8 mouse cellular contexts compared by ENCODE assay signal in genomic region chrX:74254888-74255565, GRCm38 (mm10). TPM values are rescaled to one million over a fixed set of nuclear protein-coding genes. Genes with fewer than 3 reads are reported as not detected.
DNase-seq lines count a peak whose midpoint lies in the region; ATAC-seq and TF ChIP-seq lines count a peak whose summit lies in the region.

No protein-coding gene starts in this region.

- H3K9ac ChIP-seq in kidney, postnatal 0 days (ENCODE audit: low read depth, low read length): peak overlapping the region; percentile 71
- H3K9ac ChIP-seq in hindbrain, postnatal 0 days (replicated peaks; ENCODE audit: low read length): peak overlapping the region; percentile 70
- peak overlapping the region; percentile 76 for H3K9ac ChIP-seq in midbrain, embryonic 13.5 days (replicated peaks)

- 23% methylated on average over 31 of the region's 31 CpGs for whole genome bisulfite sequencing in kidney, postnatal 0 days
- WGBS in hindbrain, postnatal 0 days: 37% methylated on average over 31 of the region's 31 CpGs
- 32% methylated on average over 30 of the region's 31 CpGs for WGBS in midbrain, embryonic 13.5 days

- H3K36me3 ChIP-seq in kidney, postnatal 0 days (ENCODE audit: insufficient read depth, low read length): no peaks in the 10 kb centered on the region
- 0 out of 2 replicates have a peak, but pooled peaks cover 7% of the 10 kb centered on the region for H3K36me3 ChIP-seq in hindbrain, postnatal 0 days (ENCODE audit: insufficient read depth, low read length)
- peaks cover 11% of the 10 kb centered on the region; the same call in 1 of the 2 replicates for H3K36me3 ChIP-seq in midbrain, embryonic 13.5 days

- peaks cover 3% of the 10 kb centered on the region; the same call in 1 of the 2 replicates for H3K4me1 ChIP-seq in kidney, postnatal 0 days (replicated peaks; ENCODE audit: insufficient read depth, low read length)
- H3K4me1 ChIP-seq in hindbrain, postnatal 0 days (ENCODE audit: insufficient read depth, low read length): no peaks in the 10 kb centered on the region
- peaks cover 6% of the 10 kb centered on the region for H3K4me1 ChIP-seq in midbrain, embryonic 13.5 days (replicated peaks)

- peak overlapping the region; percentile 74 for H3K4me2 ChIP-seq in kidney, postnatal 0 days (ENCODE audit: low read length)
- H3K4me2 ChIP-seq in hindbrain, postnatal 0 days (ENCODE audit: low read depth, low read length): peak overlapping the region; percentile 64
- H3K4me2 ChIP-seq in midbrain, embryonic 13.5 days (replicated peaks): peak overlapping the region; percentile 75

- peak overlapping the region; percentile 50 for H3K4me3 ChIP-seq in kidney, postnatal 0 days (replicated peaks; ENCODE audit: low read depth, low read length)
- H3K4me3 ChIP-seq in hindbrain, postnatal 0 days (ENCODE audit: low read length): peak overlapping the region; percentile 47
- peak overlapping the region; percentile 55 for H3K4me3 ChIP-seq in midbrain, embryonic 13.5 days (replicated peaks)

- no peak for TF ChIP-seq CTCF in kidney, postnatal 0 days (IDR thresholded peaks at IDR 0.05; ENCODE audit: low read depth)
- no peak for TF ChIP-seq CTCF in hindbrain, postnatal 0 days (IDR thresholded peaks at IDR 0.05; ENCODE audit: low read depth)

- no peak for DNase-seq in kidney, postnatal 0 days (ENCODE audit: low spot score)
- DNase-seq in kidney, postnatal 4 days: no peak
- peak; percentile 19 for DNase-seq in c-Kit-negative CD71-positive TER-119-positive erythroid progenitor cells, embryonic 14.5 days (ENCODE audit: low read depth, low spot score)
- no peak for DNase-seq in hindbrain, postnatal 0 days (ENCODE audit: low spot score)
- DNase-seq in retina, postnatal 1 day: no peak
- DNase-seq in adipocyte (ENCODE audit: low spot score): no peak
- no peak for DNase-seq in adrenal gland, postnatal 14 days

- H3K9me3 ChIP-seq in kidney, postnatal 0 days (replicated peaks; ENCODE audit: low read length): no peaks in the 10 kb centered on the region
- H3K9me3 ChIP-seq in hindbrain, postnatal 0 days (ENCODE audit: low read length): no peaks in the 10 kb centered on the region
- no peaks in the 10 kb centered on the region for H3K9me3 ChIP-seq in midbrain, embryonic 13.5 days

- H3K27ac ChIP-seq in kidney, postnatal 0 days: peak overlapping the region; percentile 86
- H3K27ac ChIP-seq in hindbrain, postnatal 0 days: peak overlapping the region; percentile 91
- H3K27ac ChIP-seq in midbrain, embryonic 13.5 days: peak overlapping the region; percentile 84

- H3K27me3 ChIP-seq in kidney, postnatal 0 days (ENCODE audit: insufficient read depth, low read length): no peaks in the 10 kb centered on the region
- H3K27me3 ChIP-seq in hindbrain, postnatal 0 days (ENCODE audit: insufficient read depth, low read length): no peaks in the 10 kb centered on the region
- H3K27me3 ChIP-seq in midbrain, embryonic 13.5 days: no peaks in the 10 kb centered on the region

- ATAC-seq in kidney, postnatal 0 days (replicated peaks; ENCODE audit: low FRiP score, low read depth): peak; percentile 75
- peak; percentile 13 for ATAC-seq in hindbrain, postnatal 0 days
- peak; percentile 78 for ATAC-seq in midbrain, embryonic 13.5 days

RNA-seq across cellular contexts. Expression of gene Emd, which starts 0.5 kb away (rescaled TPM):
- polyA plus RNA-seq in kidney, postnatal 0 days (2015; fragmentation: Nextera tagmentation; extraction: Ambion mirVana): 19.1 and 20.2 TPM in 2 replicates
- total RNA-seq in hindbrain, postnatal 0 days (2014; rRNA removed): 55.4 and 66.3 TPM in 2 replicates
- polyA plus RNA-seq in hindbrain, postnatal 0 days (2015; fragmentation: Nextera tagmentation; extraction: Ambion mirVana): 15.6 and 18.2 TPM in 2 replicates
- polyA plus RNA-seq in midbrain, embryonic 13.5 days (2015; fragmentation: Nextera tagmentation; extraction: Ambion mirVana): 19.2 and 20.4 TPM in 2 replicates
- total RNA-seq in adrenal gland, postnatal 14 days (2021): 56.8 and 67.7 TPM in 2 replicates

RNA-seq across cellular contexts. Expression of gene Flna, which starts 5.4 kb away (rescaled TPM):
- 185 and 206 TPM in 2 replicates for polyA plus RNA-seq in kidney, postnatal 0 days (2015; fragmentation: Nextera tagmentation; extraction: Ambion mirVana)
- 276 and 324 TPM in 2 replicates for total RNA-seq in hindbrain, postnatal 0 days (2014; rRNA removed)
- 57.2 and 58.6 TPM in 2 replicates for polyA plus RNA-seq in hindbrain, postnatal 0 days (2015; fragmentation: Nextera tagmentation; extraction: Ambion mirVana)
- polyA plus RNA-seq in midbrain, embryonic 13.5 days (2015; fragmentation: Nextera tagmentation; extraction: Ambion mirVana): 102 and 109 TPM in 2 replicates
- 138 and 176 TPM in 2 replicates for total RNA-seq in adrenal gland, postnatal 14 days (2021)

RNA-seq across cellular contexts. Expression of gene Rpl10, which starts 15.6 kb away (rescaled TPM):
- 860 and 883 TPM in 2 replicates for polyA plus RNA-seq in kidney, postnatal 0 days (2015; fragmentation: Nextera tagmentation; extraction: Ambion mirVana)
- 1,531 and 1,618 TPM in 2 replicates for total RNA-seq in hindbrain, postnatal 0 days (2014; rRNA removed)
- polyA plus RNA-seq in hindbrain, postnatal 0 days (2015; fragmentation: Nextera tagmentation; extraction: Ambion mirVana): 375 and 384 TPM in 2 replicates
- polyA plus RNA-seq in midbrain, embryonic 13.5 days (2015; fragmentation: Nextera tagmentation; extraction: Ambion mirVana): 542 and 551 TPM in 2 replicates
- total RNA-seq in adrenal gland, postnatal 14 days (2021): 289 and 296 TPM in 2 replicates

RNA-seq across cellular contexts. Expression of gene Taz, which starts 26.7 kb away (rescaled TPM):
- 90.2 and 91.1 TPM in 2 replicates for polyA plus RNA-seq in kidney, postnatal 0 days (2015; fragmentation: Nextera tagmentation; extraction: Ambion mirVana)
- 51.5 and 81.2 TPM in 2 replicates for total RNA-seq in hindbrain, postnatal 0 days (2014; rRNA removed)
- polyA plus RNA-seq in hindbrain, postnatal 0 days (2015; fragmentation: Nextera tagmentation; extraction: Ambion mirVana): 66.0 and 79.0 TPM in 2 replicates
- polyA plus RNA-seq in midbrain, embryonic 13.5 days (2015; fragmentation: Nextera tagmentation; extraction: Ambion mirVana): 95.3 and 97.2 TPM in 2 replicates
- 61.6 and 72.0 TPM in 2 replicates for total RNA-seq in adrenal gland, postnatal 14 days (2021)

RNA-seq across cellular contexts. Expression of gene Dnase1l1, which starts 27.1 kb away (rescaled TPM):
- polyA plus RNA-seq in kidney, postnatal 0 days (2015; fragmentation: Nextera tagmentation; extraction: Ambion mirVana): 14.1 and 15.0 TPM in 2 replicates
- total RNA-seq in hindbrain, postnatal 0 days (2014; rRNA removed): 3.5 and 3.6 TPM in 2 replicates
- 4.1 and 4.3 TPM in 2 replicates for polyA plus RNA-seq in hindbrain, postnatal 0 days (2015; fragmentation: Nextera tagmentation; extraction: Ambion mirVana)
- polyA plus RNA-seq in midbrain, embryonic 13.5 days (2015; fragmentation: Nextera tagmentation; extraction: Ambion mirVana): 2.8 and 3.0 TPM in 2 replicates
- 9.0 and 12.7 TPM in 2 replicates for total RNA-seq in adrenal gland, postnatal 14 days (2021)

Comparison
In these comparisons a context has a peak if more than half of its experiments do, and no peak if none do; other contexts are left out.
1. ATAC-seq: peak in every context shown above with its lines; median percentile 78 in midbrain, embryonic 13.5 days; 75 in kidney, postnatal 0 days; 13 in hindbrain, postnatal 0 days.